Mouse (Mus musculus) MN1 (cell line): Measurements from ENCODE around the gene Tbc1d16.
A peak's percentile ranks its signal among the peaks of the same experiment; 100 is the strongest.
"Not testable (repeated sequence)": the region's sequence is repeated elsewhere in the genome, so short reads cannot be mapped to it uniquely, and the experiment has no call there.

Source experiments
- DNase-seq: peaks from one replicate; pipeline ENCODE4 v3.0.0-alpha.2; 2016; ENCODE audit warnings: low spot score

The Tbc1d16 gene

DNA sequence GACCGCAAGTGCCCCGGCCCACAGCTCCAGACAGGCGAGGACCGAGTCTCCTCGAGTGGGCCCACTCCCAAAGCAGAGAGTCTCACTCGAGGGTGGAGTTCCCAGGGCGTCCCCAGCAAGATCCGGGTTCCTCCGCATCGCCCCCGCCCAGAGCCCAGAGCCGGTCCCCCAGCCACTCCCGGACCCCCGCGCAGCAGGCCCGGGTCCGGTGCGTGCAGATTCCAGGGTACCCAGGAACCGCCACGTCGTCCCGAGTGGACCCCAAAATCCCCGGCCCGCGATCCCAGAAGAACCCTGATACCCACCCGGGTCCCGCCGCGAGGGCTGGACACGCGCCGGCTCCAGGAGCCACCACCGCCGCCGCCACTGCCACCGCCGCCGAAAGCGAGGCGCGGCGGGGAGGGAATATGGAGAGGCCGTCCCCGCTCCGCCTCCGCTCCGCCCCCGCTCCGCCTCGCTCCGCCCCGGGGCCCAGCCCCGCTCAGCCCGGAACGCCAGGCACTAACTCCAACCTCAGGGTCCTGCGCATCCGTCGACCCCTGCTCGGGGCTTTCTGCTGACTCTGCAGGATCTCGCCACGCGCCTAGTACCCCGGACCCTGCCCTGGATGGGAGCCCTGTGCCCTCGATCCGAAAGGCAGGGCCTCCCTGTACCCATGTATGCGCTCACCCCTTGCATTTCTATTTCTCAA lies at the start of gene Tbc1d16, which contains the start of gene Ccdc40:
Gene Tbc1d16 (minus strand): TSS at position 409 of the 691 bp plus-strand sequence.
Gene Ccdc40 (plus strand): TSS at position 482 of the 691 bp plus-strand sequence.
- DNase-seq, result peak; percentile 83

DNA sequence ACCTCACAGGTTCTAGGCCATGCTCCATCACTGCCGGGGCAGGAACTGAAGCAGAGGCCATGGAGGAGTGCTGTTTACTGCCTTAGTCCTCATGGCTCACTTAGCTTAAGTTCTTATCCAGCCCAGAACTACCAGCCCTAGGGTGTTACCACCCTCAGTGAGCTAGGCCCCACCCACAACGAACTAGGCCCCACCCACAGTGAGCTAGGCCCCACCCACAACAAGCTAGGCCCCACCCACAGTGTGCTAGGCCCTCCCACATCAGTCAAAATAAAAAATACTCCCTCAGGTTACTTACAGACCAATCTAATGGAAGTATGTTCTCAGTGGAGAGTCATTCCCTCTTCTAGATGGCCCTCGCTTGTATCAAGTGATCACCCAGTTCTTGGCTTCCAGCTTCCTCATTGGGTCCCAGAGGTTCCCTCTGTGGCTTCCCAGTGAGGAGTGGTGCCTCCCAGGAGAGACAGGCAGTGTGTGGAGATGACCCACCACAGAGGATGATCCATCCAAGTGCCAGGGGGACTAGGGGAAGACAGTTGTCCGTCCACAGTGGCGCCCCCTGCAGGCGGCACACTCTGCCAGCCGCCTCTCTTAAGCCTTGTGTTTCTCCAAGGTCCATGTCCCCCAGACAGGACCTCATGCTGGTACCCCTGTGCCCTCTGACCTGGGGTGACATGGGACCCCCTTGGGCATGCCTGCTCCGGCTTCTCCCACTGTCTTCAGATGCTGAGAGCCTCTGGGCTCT lies 45.1 kb upstream of the Tbc1d16 start:
- no peak for DNase-seq

DNA sequence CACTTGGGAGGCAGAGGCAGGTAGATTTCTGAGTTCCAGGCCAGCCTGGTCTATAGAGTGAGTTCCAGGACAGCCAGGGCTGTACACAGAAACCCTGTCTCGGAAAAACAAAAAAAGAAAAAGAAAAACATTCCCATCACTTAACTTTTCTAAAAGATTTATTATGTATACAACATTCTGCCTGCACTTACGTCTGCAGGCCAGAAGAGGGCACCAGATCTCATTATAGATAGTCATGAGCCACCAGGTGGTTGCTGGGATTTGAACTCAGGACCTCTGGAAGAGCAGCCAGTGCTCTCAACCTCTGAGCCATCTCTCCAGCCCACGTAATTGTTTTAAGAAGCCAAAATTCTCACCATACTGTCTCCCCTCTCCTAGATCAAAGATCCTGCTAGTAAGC lies 44.2 kb upstream of the Tbc1d16 start:
- not testable (repeated sequence) for DNase-seq

DNA sequence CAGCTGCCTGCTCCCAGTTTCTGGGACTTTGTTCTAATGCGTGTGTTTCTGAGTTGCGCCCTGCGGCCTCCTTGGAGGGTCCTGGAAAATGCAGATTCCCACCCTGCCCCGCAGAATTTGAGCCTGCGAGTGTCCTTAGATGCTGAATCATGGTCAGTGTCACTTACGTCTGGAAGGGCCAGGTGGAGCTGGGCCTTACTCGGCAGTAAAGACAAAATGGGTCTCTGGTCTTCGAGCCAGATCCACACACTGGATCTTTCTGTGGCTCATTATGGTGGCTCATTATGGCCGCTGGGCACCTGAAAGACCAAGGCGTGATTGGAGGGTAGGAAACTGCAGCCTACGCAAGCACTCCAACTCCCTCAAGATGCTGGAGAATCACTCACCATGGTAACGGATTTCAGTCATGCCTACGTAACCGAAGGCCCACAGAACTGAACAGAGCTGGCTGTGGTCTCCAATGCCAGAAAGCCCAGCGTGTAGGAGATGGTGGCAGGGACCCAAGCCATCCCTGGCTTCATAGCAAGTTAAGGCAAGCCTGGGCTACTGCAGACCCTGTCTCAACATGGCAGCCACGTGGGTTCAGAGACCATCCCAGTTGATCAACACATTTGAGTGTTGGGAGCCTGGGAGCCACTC lies 40.4 kb upstream of the Tbc1d16 start:
- peak; percentile 31 for DNase-seq

DNA sequence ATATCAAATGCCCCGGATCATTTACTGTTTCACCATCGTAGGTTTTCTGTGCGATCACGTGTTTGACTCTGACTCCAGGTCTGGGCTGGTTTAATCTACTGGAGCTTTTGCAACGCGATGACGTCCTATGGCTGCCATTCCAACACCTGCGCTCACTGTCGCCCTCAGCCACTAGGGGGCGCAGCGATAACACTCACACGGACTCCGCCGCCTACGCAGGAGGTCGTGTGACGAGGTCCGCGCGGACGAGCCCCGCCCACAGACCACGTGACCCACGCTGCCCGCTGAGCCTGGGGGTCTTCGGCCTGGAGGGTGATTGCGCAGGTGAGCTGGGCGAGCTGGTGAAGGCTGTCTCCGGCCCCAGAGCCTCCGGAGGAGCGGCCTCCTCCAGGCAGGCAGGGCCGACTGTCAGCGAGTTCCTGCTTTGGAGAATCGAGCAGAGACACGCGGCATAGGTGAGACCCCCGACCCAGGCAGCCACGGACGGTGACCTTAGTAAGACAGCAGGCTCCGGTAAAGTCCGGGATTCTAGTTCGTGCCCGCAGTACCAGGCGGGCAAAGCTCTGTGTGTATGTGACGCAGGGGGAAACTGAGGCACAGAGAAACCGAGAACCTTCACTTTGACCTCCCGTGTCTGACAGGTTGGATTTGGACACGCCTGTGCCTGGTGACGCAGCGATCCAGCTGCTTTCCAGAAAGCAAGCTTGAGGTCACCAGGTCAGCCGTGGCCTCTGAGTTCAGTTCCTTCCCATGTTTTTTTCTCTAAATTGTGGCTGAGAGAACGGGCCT lies 39.7 kb upstream of the Tbc1d16 start, which contains the start of gene Gaa:
Gene Gaa (plus strand): TSS at position 120 of the 789 bp plus-strand sequence.
- peak; percentile 95 for DNase-seq

DNA sequence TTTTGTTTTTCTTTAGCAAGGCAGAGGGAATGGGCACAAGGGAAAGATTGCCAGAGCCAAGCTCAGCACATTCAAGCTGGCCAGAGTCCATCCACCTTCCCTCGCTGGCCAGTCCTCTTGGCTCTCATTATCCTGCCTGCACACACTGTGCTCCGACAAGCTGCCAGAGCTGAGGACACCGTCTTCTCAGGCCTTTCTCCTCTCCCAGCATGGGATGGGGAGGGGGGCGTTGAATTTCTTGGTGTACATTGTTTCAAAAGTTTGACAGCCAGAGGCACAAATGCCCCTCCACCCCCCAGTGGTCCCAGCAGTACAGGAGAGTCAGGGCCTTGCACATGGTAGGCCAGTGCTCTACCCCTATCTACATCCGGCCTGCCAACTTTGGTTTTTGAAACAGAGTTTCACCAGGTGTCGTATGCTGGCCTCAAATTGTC lies 39.0 kb upstream of the Tbc1d16 start:
- no peak for DNase-seq

DNA sequence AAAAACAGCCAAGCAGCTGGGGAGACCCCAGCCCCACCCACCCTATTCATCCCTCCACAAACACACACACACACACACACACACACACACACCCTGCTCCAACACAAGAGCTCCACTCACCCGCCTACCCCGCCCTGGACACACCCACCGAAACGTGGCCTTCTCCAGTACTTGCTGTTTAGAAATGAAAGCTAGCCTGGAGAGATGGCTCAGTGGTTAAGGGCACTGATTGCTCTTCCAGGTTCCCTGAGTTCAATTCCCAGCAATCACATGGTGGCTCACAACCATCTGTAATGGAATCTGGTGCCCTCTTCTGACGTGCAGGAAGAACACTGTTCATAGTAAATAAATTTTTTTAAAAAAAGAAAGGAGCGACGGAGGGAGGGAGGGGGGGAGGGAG lies 37.5 kb upstream of the Tbc1d16 start:
- no peak for DNase-seq

DNA sequence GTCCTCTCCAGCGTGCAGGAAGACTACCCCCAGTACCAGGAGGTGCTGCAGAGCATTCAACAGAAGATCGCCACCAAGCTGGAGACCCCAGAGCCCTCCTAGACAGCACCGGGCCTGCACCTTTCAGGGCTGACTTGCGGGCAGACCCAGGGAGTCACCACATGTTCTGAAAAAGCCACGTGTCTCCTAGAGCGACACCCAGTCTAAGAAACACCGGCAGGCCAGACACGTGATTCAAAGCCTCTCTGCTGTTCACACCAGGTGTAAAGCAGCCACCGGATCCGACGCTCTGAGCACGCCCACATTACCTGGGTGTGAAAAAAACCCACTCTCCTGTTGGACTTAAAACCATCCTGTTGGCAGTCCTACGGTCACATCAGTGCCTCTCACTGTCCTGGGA lies 36.1 kb upstream of the Tbc1d16 start:
- no peak for DNase-seq

DNA sequence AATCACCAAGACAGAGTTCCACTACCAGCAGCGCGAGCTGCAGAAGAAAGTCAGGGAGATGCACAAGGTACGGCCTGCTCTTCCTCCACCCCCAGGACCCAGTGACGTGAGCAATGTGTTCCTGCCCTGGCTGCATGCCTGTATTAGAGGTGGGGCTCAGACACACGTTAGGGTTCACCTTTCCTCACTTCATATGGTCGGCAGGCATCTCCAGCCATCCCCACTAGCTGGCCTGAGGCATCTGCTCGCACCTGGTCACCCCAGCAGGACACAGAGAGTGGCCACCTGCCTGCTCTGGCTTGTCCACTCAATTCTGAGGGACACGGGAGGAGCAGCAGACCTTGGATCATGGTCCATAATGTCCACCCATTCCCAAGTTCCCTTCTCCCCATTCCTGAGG lies 31.7 kb upstream of the Tbc1d16 start:
- DNase-seq, result no peak

DNA sequence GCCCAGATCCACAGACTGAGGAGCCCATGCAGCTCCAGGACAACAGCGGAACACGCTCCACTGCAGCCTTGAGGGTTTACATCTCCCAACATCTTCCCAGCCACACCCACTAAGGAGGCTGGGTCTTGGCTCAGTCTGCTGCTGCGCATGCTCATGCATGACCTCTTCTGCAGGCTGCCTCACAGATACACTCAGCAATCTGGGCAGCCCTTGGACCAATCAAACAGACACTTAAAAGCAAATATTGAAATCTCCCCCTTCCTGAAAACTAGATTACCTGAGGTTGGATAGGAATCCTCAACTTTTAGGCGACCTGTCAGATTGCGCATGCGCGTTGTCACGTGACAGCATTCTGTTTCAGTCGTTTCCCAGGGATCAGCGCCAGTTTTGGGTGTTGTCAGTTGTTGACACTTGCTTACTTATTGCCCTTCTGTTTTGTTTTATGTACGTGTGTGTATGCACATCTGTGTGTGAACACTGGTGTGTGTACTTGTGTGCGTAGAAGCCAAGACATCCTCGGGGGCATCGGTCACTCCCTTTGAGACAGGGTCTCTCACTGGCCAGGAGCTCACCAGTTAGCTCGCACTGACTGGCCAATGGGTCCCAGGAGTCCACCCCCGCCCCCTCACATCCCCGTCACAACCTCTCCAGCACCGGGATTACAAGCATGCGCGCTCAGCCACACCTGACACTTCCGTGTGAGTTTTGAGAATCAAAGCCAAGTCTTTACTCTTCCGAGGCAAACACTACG lies 30.4 kb upstream of the Tbc1d16 start:
- DNase-seq, result peak; percentile 75

DNA sequence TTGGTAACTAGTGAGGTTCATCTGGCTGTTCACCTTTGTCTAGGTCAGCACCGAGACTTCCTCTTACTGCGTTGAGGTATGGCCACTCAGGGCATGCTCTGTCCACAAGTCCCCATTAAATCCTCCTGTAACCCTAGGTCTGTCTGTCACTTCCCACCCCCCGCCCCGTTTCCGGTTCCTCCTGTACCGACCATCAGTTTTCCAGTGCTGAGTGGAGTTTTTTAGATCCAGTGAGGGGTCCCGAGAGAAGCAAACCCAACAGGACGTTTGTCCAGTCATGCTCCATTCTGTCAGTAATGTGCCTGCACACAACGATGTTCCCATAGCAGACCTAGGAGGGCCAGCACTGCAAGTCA lies 29.9 kb upstream of the Tbc1d16 start:
- DNase-seq, result no peak

DNA sequence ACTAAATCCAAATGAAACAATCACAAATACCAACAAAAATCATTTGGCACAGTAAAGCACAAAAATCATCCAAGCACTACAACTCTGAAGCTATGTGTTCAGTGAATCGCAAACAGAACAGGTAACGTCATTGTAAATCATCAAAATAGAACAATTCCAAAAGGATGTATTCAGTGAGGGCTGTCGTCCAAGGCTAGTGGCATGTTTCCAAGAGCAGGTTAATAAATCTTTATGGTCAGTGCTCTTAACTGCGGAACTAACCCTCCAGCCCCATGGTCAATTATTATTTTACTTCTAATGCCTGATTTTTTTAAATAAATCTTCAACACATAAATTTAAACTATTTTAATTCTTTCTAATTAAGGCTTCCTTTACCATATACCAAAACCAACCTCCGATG lies 28.3 kb upstream of the Tbc1d16 start:
- not testable (repeated sequence) for DNase-seq

DNA sequence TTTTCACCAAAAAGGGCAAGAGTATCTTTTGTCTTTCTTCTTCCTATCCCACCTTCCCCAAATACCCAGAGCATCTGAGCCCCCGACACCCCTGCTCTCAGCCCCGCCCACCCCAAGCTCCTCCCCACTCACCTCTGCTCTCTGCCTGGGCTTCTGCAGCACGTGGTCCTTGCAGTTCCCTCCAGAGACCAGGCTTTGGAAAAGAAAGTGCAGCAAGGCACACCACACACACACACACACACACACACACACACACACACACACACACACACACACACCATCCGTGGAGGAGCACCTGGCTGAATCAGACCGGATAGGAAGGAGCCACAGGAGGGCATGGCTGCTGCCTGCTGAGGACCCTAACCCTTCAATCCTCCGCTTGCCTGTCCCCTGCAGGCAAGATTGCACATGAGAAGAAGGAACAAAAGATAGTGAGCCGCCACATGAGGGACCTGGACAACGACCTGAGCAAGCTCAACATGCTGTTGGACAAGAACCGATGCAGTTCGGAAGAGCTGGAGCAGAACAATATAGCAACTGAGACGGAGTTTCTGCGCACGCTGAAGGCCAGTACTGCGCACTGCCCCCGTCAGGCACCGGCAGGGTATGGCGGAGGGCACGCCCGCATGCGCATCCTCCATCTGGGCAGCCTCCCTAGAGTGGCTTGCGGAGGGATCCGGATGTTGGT lies 24.7 kb upstream of the Tbc1d16 start:
- no peak for DNase-seq

DNA sequence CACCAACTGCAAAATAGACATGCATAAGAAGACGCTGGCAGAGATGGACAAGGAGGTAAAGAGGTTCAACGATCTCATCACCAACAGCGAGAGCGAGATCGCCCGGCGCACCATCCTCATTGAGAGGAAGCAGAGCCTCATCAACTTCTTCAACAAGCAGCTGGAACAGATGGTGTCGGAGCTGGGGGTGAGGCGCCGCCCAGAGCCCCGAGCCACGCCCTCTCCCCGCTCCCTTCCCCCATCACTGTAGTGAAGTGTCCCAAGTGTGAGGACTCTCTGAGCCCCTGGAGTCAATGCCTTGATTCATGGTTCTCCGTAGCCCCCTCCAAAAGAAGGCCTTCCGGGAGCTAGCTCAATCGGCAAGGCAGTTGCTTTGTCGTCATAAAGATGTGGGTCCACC lies 22.7 kb upstream of the Tbc1d16 start:
- no peak for DNase-seq

DNA sequence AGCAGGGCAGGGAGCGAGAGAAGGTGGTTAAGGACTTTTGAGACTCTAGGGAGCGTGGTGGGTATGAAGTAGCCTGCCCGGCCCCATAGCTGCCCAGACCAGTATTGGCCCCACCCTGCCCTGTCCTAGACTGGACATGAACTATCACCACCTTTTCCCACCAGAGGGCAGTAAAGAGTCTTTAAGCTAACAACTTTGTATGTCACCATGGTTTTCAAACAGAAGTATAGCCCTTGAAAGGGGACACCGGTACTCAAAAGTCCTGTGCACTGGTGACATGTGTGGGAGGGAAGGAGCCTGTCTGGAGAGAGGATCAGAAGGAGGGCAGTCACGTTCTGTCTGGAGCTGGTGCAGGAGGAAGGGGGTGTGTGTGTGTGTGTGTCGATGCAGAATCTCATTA lies 20.7 kb upstream of the Tbc1d16 start:
- DNase-seq, result peak; percentile 84

DNA sequence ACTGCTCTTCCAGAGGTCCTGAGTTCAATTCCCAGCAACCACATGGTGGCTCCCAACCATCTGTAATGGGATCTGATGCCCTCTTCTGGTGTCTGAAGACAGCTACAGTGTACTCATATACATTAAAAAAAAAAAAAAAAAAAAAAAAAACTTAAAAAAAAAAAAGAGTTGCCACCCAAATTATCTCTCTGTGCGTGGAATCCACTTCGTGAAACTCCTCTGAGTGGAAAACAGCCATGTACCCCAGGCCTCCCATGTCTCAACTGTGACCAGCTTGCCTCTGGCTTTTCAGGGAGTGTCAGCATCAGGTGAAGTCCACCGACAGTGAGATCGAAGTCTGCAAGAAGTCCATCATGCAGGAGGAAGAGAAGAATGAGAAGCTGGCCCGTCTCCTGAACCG lies 17.2 kb upstream of the Tbc1d16 start:
- DNase-seq, result not testable (repeated sequence)

DNA sequence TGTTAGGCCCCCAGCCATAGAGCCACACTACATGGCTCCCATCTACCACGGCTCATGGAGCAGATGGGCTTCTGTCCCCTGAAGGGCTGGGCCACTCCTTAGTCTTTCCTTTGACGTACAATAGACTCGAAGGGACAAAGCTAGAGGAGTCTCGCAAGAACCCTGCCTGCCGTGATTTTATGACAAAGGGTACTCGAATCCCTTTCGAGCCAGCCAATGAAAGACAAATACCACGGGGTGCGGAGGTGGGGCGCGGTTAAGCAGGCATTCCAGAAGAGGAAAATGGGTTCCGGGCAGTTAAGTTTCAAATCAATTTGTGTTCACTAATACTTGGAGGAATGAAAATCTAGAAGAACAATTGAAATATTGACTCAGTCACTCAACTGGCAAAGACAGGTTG lies 11.2 kb upstream of the Tbc1d16 start:
- DNase-seq, result no peak

DNA sequence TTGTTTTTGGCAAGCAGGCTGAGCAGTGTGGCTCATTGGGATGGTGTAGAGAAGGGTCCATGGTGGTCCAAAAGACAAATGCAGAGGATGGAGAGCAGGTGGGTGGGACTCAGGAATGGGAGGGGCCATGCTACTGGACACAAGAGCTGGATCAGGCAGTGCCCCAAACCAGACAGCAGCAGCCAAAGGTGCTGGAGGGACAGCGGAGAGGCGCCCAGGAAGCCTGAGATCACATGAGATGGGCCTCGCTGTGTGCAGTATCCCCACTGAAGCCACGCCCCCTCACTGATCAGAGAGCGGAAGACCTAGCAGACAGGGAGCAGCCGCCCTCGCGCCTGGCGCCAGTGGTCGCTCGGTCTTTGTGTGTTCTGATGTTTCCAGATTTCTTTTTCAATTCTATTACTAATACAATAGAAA lies 10.0 kb upstream of the Tbc1d16 start:
- peak; percentile 90 for DNase-seq

DNA sequence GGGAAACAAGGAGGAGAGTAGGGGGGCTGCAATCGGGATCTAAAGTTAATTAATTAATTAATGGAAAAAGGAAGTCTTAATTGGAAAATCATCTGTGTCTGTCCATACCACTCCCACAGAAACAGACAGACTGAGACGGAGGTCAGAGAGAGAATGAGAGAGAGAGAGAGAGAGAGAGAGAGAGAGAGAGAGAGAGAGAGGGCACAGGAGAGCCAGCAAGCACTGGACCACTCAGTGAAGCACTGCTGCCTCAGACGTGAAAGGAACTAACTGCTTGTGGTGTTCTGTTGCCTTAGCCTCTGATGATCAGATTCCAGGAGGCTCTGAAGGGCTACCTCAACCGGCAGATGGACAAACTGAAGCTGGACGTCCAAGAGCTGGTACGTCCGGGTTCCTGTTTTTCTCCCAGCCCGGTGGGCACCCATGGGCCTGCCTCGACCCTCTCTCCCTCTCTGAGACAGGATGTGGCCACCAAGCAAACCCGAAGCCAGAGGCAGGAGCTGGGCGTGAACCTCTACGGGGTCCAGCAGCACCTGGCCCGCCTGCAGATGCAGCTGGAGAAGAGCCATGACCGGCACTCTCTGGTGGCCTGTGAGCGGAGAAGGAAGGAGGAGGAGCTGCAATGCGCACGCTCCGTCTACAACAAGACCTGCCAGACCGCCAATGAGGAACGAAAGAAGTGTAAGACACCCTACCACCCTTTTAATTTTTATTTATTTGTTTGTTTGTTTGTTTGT lies 9.4 kb upstream of the Tbc1d16 start:
- peak; percentile 86 for DNase-seq

DNA sequence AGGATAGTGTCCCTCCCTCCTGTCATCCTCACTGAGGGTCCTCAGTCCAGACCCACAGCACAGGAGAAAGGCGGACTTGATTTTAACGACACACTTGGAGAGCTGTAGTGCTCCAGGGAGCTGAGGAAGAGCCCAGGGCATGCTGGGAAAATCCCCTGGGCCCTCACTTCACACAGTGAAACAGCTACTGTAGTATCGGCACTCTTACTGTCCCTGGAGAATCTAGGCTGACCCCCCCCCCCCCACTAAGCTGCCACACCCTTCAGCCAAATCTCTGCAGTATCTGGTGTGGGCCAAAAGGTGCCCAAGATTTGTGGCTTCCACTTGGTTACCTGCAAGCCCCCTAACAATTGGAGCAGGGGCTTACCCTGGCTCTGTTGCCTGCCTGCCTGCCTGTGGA lies 8.7 kb upstream of the Tbc1d16 start:
- DNase-seq, result peak; percentile 37
